Mouse (Mus musculus): ENCODE data around the gene Esrrg. TPM values are rescaled to one million over a fixed set of nuclear protein-coding genes. Genes with fewer than 3 reads are reported as not detected.

The Esrrg gene
- total RNA-seq, 2 experiments from 2014 or later = 20.0 to 27.2 TPM

DNA sequence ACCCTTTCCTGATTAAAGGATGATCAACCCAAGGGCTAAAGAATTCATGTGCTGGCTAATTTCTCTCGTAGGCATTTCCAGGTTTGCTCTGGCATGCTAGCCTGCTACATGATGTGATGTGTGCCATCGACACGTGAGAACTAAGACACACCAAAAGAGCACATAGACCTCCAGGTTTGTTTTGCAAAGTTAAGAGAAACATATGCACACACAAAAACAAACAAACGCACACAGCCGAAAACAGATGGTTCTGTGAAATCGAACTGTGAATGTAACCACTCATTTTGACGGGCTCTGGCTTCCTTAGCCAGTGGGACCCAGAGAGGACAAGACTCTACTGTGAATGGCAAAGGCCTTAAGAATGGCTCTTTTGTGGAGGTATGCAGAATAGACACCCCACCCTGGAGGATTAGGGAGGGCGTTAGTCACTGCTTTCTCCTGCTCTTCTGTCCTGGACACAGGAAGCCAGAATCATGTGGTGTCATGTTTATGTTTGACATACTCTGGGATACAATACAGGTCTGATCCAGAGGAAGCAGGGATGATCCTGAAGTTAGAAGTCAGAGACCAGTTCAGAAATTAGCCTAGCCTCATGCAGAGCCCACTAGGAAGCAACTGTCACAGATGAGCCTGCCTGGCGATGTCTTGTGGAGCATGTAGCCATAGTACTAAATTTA is 217.0 kb downstream of the Esrrg start:
- no peak for DNase-seq (ENCODE audit: low spot score in 2 of 2)

DNA sequence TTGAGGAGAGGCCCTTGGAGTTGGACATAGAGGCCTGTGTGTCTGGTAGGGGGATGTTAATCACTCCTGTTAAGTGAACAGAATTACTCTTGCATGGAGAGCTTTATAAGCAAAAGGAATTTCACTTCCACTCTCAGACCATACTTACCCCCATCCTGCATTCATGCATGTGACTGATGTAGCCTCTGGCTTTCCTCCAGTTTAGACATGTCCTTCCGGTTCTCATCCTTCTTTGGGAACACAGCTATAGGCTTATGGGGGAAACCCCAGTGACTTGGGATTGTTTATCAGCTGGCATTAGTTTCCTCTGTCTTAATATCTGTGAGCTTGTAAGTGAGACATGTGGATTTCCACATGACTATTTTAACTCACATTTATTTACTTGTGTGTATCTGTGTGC is 217.5 kb downstream of the Esrrg start:
- DNase-seq (ENCODE audit: low spot score in 2 of 2) = no peak

DNA sequence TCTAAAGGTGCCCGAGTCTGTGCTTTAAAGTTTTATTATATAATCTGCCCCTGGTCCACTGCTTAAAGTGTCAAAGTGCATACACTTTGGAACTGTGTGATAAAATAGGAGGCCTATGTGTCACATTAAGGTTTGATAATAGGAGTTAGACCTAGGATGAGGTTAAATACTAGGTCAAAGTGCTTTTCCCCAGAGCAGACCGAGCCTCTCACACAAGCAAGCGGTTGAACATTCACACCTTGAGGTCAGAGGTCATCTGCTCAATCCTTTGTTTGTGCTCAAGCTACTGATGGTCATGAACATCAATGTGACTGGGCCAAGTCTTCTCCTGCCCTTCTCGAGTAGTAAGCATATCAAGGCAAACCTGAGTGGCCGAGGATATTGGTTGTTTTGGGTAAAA is 218.3 kb downstream of the Esrrg start:
- no peak for DNase-seq (ENCODE audit: low spot score in 2 of 2)

DNA sequence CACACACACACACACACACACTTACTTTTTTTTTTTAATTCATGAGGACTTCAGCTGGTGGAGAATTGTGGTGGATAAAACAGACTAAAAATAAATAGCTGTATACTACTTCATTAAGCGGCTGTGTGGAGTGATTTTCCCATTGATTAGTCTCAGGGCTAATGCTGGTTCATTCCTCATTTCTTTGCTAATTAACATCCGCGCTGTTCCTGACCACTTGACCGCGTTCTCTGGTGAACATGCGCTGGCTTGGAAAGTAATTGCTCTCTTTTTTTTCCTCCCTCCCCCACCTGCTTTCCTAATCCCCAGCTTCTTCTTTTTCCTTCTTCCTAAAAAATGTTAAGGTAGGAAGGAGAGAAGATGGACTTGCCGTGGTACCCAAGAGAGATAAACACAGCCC is 222.3 kb downstream of the Esrrg start:
- no peak for DNase-seq (ENCODE audit: low spot score in 2 of 2)

DNA sequence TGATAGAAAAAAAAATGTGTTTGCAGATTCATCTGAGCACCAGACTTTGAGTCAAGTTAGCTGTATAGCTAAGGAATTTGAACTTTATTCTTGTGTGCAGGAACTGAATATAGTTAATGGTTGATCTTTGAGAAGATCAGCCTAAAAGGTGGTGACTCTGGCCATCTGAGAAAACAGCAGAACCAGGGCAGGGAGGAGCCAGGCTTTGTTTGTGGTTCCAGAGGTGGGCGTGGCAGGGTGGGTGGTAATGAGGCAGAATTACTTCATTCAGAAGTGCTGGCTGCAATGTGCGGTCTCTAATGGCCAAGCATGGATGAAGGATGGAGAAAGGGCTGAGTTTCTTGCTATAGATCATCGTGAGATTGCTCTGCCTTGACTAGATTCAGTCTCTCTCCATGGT is 224.3 kb downstream of the Esrrg start:
- DNase-seq (ENCODE audit: low spot score in 2 of 2) = no peak

DNA sequence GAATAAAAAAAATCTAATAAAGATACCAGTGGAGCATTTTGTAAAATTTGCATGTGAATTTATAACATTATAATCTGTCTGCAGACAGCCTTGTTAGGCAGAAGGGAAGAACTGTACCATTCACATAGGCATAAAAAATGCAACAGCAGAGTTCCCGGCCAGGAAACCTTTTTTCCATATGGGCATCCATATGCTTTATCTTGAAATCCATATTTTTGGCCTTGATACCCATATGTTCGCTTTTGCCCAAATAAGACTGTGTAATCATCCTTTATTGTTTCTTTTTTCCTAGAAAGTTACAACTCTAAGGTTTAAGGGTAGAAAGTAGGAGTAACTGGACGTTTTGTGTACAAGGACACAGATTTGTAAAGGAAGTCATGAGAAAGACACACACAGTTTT is 226.0 kb downstream of the Esrrg start:
- no peak for DNase-seq (ENCODE audit: low spot score in 2 of 2)

DNA sequence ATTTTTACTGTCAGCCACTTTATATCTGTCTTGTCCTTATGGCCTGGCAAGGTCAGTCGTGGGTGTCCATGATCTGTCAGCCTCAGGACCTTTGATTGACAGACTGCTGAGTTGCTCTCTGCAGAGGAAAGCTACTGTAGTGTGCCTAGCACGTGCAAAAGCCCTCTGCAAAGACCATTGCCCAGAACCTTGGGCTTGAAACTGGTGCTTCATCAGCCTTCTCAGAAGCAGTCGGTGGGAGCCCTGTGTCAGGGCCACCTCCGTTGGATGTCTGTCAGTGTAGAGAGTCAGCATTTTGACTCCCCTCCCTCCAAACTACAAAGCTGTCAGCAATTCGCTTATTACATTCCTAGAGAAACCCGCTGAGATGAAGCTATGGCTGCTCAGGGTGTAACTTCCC is 227.8 kb downstream of the Esrrg start:
- no peak for DNase-seq (ENCODE audit: low spot score in 2 of 2)

DNA sequence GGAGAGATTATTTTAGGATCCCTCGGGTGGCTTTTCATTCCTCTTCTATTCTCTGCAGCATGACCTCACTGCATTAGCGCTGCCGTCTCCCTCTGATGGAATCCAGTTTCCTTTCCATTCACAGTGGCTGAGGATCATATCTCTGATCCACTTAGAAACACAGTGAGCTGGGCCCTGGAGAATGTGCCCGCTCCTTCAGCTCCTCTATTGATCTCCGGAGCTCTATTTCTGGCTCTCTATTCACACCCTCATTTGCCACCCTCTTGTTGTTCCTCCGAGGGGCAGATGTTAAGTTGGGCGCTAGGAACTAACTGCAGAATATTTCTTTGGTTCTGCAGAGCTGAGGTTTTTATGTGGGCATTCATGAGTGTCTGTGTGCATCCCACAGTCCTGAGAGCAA is 228.3 kb downstream of the Esrrg start:
- no peak for DNase-seq (ENCODE audit: low spot score in 2 of 2)

DNA sequence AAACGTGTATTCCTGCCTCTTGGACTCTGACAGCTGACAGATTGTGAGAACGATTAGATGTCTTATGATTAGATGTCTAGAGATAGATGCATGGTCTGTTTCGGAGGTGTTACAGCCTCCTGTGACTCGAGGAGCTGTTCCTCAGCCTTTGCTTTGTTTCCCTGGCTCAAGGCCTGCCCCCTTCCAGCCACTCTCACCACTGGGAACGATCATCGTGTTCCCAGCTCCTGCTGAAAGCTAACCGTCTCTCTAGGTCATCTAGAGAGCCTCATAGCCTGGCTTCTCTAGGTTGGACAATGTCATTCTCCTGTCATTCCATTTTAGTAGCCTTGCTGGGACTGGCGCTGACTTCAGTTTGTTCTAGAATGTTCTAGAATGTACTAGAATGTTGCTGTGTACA is 233.0 kb downstream of the Esrrg start:
- DNase-seq (ENCODE audit: low spot score in 2 of 2) = no peak

DNA sequence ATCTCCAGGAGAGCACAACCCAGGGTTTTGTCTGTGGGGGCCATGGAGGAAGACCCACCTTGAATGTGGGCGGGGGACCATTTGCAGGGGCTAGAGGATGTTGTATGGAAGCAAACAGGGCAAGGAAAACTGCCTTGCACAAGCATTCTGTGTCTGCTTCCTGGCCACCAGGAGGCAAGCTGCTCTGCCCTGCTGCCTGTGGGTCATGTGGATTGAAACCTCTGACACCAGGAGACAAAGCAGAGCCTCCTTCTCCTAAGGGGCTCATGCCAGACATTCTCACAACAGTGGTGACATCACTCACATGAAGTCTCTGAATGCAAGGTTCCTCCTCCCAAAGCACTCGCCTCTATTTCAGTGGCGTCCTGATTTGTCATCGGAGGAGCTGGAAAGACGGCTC is 234.1 kb downstream of the Esrrg start:
- DNase-seq (ENCODE audit: low spot score in 2 of 2) = no peak

DNA sequence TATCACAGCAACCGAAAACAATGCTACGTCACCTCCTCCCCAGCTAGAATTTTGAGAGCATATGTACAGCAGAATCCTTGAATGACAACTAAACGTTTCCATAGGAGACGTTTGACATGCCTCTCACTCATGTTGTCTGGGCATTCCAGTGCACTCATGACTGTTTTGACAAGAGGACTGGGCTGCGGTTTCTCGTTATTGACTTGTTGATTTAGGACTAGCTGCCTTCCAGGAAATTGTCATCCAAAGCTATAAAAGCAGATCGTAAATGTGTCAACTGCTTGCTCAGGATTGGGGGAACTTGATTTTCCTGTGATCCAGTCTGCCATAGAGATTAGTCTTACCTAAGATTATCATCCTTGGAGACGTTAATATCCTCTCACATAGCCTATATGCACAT is 245.6 kb downstream of the Esrrg start:
- no peak for DNase-seq (ENCODE audit: low spot score in 2 of 2)

DNA sequence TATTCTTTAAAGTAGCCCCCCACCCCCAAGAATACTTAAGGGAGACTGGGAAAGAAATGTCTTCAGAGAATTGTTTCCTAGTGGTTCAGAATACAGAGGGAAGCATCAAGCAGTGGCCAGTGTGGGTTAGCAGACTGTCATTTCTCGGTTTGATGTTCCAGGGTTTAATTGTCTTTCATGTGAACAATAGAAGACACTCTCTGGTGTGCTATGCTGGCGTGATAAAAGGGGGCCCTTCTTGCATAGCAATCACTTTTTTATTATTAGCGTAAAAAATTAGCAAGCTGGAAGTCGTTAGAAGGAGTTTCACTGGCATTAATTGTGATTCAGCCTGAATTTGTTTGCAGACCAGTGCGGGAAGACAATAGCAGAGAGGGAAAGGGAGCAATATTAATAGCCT is 253.7 kb downstream of the Esrrg start:
- no peak for DNase-seq (ENCODE audit: low spot score in 2 of 2)

DNA sequence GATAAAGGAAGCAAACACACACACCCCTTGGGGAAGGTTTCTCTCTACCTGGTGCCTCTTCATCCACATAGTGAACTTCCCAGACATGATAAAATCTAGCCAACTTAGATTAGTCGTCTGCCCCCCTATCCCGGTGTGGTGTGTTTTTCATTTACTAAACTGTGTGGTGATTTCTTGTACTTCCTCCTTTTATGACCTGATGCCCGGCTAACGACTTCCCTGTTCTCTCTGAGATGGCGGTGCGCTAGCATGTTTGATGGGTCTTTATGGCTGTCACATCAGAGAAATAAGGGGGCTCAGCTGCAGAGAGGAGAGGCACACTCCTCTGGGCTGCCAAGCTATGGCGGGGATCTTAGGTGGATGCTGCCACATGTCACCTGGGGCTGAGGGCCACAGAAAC is 259.8 kb downstream of the Esrrg start:
- DNase-seq (ENCODE audit: low spot score in 2 of 2) = no peak

DNA sequence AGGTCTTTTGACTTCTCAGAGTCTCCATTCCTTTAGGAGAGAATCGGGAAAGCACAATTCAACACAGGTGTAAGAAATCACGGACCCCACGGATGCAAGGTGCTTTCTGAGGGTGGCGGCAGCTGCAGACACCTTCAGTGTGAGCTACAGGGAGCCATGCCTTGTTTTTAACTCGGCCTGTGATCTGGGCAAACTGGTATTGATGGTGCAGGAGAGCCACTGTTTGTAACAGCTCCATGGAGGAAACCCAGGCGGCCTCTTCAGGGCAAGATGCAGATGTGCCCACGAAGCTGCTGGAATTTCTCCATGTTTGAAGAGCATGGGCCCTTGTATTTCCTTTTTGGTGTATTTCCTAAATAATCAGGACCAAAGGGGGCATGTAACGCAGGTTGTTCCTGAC is 263.6 kb downstream of the Esrrg start:
- no peak for DNase-seq (ENCODE audit: low spot score in 2 of 2)

DNA sequence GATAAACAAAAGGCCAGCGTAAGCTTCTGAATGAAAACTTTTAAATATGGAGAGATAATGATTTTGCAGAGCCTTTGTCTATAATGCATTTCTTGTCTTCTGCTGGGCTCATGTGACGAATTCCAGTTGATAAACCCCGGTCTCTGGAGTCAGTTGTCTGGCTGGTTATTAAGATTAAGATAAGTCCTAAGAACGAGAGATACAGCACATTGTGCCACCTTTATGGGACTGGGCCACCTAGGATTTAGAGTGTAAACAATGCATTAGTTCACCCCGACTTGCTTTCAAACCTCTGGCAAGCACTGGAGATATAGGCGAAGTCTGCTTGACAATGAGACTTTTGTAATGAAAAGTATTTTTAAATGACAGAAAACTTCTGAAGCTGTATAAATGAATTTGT is 264.2 kb downstream of the Esrrg start:
- no peak for DNase-seq (ENCODE audit: low spot score in 2 of 2)

DNA sequence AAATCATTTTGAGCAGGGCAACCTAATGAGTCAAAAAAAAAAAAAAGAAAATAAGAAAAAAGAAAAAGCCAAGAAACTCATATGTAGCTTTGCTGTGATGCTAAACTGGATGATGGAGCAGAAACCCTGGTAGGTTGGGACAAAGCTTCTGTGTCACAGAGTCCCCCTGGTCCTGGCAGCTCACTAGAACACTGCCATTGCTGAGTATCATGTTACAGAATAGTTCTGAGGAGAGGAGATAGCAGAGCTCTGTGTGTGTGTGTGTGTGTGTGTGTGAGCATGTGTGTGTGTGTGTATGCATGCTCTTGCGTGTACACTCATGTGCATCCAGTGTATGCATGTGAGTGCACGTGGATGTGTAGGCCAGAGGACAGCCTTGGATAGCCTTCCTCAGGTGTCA is 265.2 kb downstream of the Esrrg start:
- no peak for DNase-seq (ENCODE audit: low spot score in 2 of 2)

DNA sequence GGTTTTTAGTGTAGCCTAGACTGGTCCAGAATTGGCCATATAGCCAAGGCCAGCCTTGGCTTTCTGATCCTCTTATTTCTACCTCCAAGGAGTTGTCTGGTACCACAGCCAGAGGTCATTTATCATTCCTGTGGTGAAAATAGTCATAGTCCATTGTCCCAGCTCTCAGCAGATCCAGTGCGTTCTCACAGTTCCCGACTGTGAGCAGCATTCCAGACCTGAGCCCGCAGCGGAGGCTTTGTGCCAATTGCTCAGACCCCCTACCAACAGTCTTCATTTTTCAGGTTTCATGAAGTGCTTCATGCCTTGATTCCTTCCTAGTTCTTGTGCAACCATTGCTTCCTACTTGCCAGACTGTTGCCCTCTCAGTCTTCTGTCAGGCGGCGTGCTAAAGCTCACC is 278.7 kb downstream of the Esrrg start:
- DNase-seq (ENCODE audit: low spot score in 2 of 2) = no peak

DNA sequence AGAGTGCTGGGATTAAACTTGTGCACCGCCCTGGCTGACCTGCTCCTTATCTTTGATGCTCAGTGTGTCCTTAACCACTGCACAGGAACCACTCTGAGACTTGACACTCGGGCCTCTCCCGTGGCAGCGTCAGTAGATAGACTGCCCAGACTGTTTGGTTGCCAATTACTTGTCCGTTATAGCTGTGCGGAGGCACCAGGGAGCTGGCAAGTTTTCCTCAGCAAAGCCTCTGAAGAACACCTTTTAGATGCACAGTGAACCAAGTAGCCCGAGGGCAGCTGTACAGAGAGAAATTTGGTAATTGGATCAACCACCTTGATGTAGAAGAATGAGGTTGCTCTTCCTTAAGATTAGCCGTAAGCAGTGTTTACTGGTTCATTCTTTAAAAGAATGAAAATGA is 279.6 kb downstream of the Esrrg start:
- DNase-seq (ENCODE audit: low spot score in 2 of 2) = no peak

DNA sequence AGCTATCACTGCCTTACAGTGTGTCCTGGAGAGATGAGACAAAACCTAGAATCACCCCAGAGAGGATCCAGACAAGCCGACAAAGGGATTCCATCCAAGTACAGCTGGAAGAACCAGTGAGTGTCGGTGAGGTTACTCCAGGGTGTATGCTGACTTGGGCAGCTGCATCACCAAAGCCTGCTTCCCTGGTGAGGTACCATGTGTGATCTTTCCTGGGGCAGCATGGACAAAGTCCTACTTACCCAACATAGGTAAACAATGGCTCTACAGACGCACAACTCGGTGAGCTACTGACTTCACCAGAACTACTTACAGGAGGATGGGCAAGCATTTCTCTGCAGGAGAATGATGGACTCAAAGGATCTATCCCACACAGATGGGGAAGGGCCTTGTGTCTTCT is 280.5 kb downstream of the Esrrg start:
- no peak for DNase-seq (ENCODE audit: low spot score in 2 of 2)

DNA sequence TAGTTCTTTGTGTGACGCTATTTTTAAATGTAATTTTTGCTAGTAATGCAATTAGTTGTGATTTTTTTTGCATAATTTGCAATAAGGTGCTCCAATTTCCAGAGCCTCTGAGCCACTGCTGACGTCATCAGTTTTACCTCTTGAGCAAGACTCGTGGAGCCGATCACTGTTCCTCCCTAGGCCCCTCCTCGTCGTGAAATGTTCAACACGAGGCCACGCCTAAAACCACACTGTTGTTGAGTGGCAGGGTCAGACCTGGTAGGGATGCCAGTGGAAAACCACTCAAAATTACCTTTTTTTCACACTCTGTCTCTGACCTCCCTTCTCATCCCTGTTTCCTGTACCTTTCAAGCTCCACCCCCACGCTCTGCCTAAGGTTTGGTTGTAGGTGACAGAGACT is 282.7 kb downstream of the Esrrg start:
- no peak for DNase-seq (ENCODE audit: low spot score in 2 of 2)

DNA sequence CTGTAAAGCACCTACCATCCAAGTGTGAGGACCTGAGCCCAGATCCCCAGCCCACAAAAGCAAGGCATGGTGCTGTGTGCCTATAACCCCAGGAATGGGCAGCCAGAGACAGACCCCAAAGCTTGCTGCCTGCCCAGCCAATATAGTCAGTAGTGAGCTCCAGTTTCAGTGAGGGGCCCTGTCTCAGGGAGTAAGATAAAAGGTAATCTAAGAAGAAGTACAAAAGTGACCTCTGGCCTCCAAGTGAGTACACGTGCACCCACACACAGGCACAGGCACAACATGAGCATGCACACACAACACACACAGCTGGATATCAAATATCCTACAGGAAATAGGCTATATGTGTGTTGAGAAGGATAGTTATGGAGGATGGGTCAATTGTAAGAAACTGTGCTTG is 286.9 kb downstream of the Esrrg start:
- no peak for DNase-seq (ENCODE audit: low spot score in 2 of 2)

DNA sequence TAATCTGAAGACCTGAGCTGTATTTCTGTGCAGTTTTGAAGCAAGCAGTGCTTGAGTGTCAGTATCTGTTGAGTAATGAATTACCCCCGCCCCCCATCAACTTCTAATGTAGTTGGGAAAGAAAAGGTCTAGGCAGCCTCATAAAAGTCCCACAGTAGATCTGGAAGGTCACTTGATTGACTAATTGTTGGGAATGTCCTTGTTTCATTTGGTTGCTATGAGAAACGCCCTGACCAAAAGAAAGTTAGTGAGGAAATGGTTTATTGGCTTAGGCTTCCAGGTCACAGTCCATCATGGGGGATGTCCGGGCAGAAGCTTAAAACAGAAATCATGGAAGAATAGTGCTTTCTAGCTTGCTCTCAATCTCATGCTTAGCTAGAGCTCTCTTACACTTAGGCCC is 287.7 kb downstream of the Esrrg start:
- DNase-seq (ENCODE audit: low spot score in 2 of 2) = no peak

DNA sequence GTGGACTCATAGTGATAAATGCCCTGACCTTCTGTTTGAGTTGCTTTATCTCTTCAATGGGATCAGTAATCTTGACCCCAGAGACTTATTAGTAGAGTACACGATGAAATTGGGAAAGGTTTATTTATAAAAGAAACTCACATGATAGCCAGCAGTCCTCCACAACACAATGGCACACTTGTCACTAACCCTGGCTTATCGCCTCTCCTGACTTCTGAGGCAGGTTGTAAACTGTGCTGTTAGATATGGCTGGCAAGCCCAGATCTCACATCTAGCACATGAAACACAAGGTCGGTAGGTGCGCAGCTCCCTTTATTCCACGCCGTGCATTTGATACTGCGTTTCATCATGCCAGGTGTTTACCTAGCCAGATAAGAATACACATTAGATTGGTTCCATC is 288.3 kb downstream of the Esrrg start:
- no peak for DNase-seq (ENCODE audit: low spot score in 2 of 2)

DNA sequence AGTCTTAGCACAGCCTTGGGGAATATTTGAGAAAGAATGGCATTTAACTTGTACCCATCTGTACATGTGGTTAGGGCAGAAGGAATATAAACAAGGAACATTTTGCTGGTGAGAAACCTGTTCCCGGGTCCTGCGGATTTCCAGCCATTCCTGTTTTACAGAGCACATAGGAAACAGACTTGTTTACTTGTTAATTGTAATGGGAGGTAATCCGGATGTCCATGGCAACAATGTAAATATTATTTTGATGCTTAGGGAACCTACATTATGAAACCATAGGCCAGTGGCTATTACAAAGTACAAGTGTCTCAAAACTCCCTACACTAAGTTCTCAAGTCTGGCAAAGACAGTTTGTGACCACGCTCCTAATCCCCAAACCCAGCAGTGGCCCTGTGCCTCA is 290.9 kb downstream of the Esrrg start:
- DNase-seq (ENCODE audit: low spot score in 2 of 2) = no peak
